18 mouse cellular contexts compared by ENCODE assay signal in genomic region chr11:76532001-76532400, GRCm38 (mm10).
DNase-seq lines count a peak whose midpoint lies in the region; ATAC-seq and TF ChIP-seq lines count a peak whose summit lies in the region.
"Had no signal": no experiment of that assay in that cellular context is flagged by ENCODE, and none has a peak within 500 bp of the region (broad histone marks: within the 10 kb centered on the region; RNA-seq: fewer than 3 reads in every experiment).

No protein-coding gene starts in this region.

- no peak overlapping the region for H3K4me3 ChIP-seq in heart, embryonic 10.5 days
- H3K4me3 ChIP-seq in hindbrain, postnatal 0 days (ENCODE audit: low read length): no peak overlapping the region
- H3K4me3 ChIP-seq in hindbrain, embryonic 11.5 days (ENCODE audit: low read depth, low read length): no peak overlapping the region
- no peak overlapping the region for H3K4me3 ChIP-seq in midbrain, embryonic 10.5 days
- H3K4me3 ChIP-seq in midbrain, embryonic 14.5 days (replicated peaks; ENCODE audit: low read depth, low read length): no peak overlapping the region
- H3K4me3 ChIP-seq: forebrain, embryonic 10.5 days; forebrain, embryonic 13.5 days; hindbrain, embryonic 13.5 days had no signal

- WGBS in heart, embryonic 10.5 days: 88% methylated on average over 7 of the region's 7 CpGs
- WGBS in hindbrain, postnatal 0 days: 64% methylated on average over 7 of the region's 7 CpGs
- WGBS in hindbrain, embryonic 11.5 days: 91% methylated on average over 7 of the region's 7 CpGs
- 91% methylated on average over 7 of the region's 7 CpGs for WGBS in midbrain, embryonic 10.5 days
- WGBS in midbrain, embryonic 14.5 days: 90% methylated on average over 7 of the region's 7 CpGs

- H3K27ac ChIP-seq in heart, embryonic 10.5 days: peak overlapping the region; percentile 17; the same call in 1 of the 2 replicates
- H3K27ac ChIP-seq in hindbrain, postnatal 0 days: peak overlapping the region; percentile 67
- H3K27ac ChIP-seq in hindbrain, embryonic 11.5 days (ENCODE audit: low read depth, low read length): no peak overlapping the region
- peak overlapping the region; percentile 39; the same call in 1 of the 2 replicates for H3K27ac ChIP-seq in midbrain, embryonic 10.5 days (replicated peaks)
- H3K27ac ChIP-seq in midbrain, embryonic 14.5 days (replicated peaks; ENCODE audit: low read depth, low read length): no peak overlapping the region
- H3K27ac ChIP-seq: forebrain, embryonic 13.5 days had no signal

- peaks cover 27% of the 10 kb centered on the region for H3K4me1 ChIP-seq in heart, embryonic 10.5 days
- peaks cover 30% of the 10 kb centered on the region for H3K4me1 ChIP-seq in hindbrain, postnatal 0 days (ENCODE audit: insufficient read depth, low read length)
- H3K4me1 ChIP-seq in hindbrain, embryonic 11.5 days (replicated peaks; ENCODE audit: control insufficient read depth, insufficient read depth, low read length): no peaks in the 10 kb centered on the region
- H3K4me1 ChIP-seq in midbrain, embryonic 10.5 days: peaks cover 28% of the 10 kb centered on the region
- H3K4me1 ChIP-seq in midbrain, embryonic 14.5 days (ENCODE audit: control insufficient read depth, insufficient read depth, low read length): peaks cover 18% of the 10 kb centered on the region

- H3K36me3 ChIP-seq in heart, embryonic 10.5 days: 0 out of 2 replicates have a peak, but pooled peaks cover 5% of the 10 kb centered on the region
- H3K36me3 ChIP-seq in hindbrain, postnatal 0 days (ENCODE audit: insufficient read depth, low read length): no peaks in the 10 kb centered on the region
- no peaks in the 10 kb centered on the region for H3K36me3 ChIP-seq in hindbrain, embryonic 11.5 days (ENCODE audit: control insufficient read depth, insufficient read depth, low read length)
- H3K36me3 ChIP-seq in midbrain, embryonic 10.5 days: peaks cover 13% of the 10 kb centered on the region
- no peaks in the 10 kb centered on the region for H3K36me3 ChIP-seq in midbrain, embryonic 14.5 days (ENCODE audit: control insufficient read depth, insufficient read depth, low read length)
- H3K36me3 ChIP-seq: hindbrain, embryonic 13.5 days had no signal

- no peak for TF ChIP-seq CTCF in hindbrain, postnatal 0 days (IDR thresholded peaks at IDR 0.05; ENCODE audit: low read depth)

- ATAC-seq in hindbrain, postnatal 0 days: no peak
- ATAC-seq in hindbrain, embryonic 11.5 days (ENCODE audit: low FRiP score): no peak
- ATAC-seq in midbrain, embryonic 14.5 days (ENCODE audit: low FRiP score, low TSS enrichment): no peak
- ATAC-seq: CD4-positive, CD25-positive, alpha-beta regulatory T cell, adult 4 months; intestine, postnatal 0 days had no signal

- no peak overlapping the region for H3K9ac ChIP-seq in hindbrain, postnatal 0 days (replicated peaks; ENCODE audit: low read length)
- H3K9ac ChIP-seq in hindbrain, embryonic 11.5 days (ENCODE audit: low read depth, low read length): no peak overlapping the region
- no peak overlapping the region for H3K9ac ChIP-seq in midbrain, embryonic 14.5 days (replicated peaks; ENCODE audit: low read length)
- H3K9ac ChIP-seq: forebrain, embryonic 13.5 days; hindbrain, embryonic 13.5 days had no signal

- no peak overlapping the region for H3K4me2 ChIP-seq in hindbrain, postnatal 0 days (ENCODE audit: low read depth, low read length)
- H3K4me2 ChIP-seq in hindbrain, embryonic 11.5 days (replicated peaks; ENCODE audit: low read depth, low read length): no peak overlapping the region
- no peak overlapping the region for H3K4me2 ChIP-seq in midbrain, embryonic 14.5 days (ENCODE audit: low read length)
- H3K4me2 ChIP-seq: forebrain, embryonic 13.5 days; hindbrain, embryonic 13.5 days had no signal

- no peaks in the 10 kb centered on the region for H3K27me3 ChIP-seq in heart, embryonic 10.5 days (ENCODE audit: insufficient read depth, poor library complexity, severe bottlenecking)
- H3K27me3 ChIP-seq in hindbrain, postnatal 0 days (ENCODE audit: insufficient read depth, low read length): no peaks in the 10 kb centered on the region
- no peaks in the 10 kb centered on the region for H3K27me3 ChIP-seq in hindbrain, embryonic 11.5 days (ENCODE audit: control insufficient read depth, insufficient read depth, low read length)
- no peaks in the 10 kb centered on the region for H3K27me3 ChIP-seq in midbrain, embryonic 10.5 days (ENCODE audit: low read depth, poor library complexity, severe bottlenecking)
- no peaks in the 10 kb centered on the region for H3K27me3 ChIP-seq in midbrain, embryonic 14.5 days (ENCODE audit: control insufficient read depth, insufficient read depth, low read length)
- H3K27me3 ChIP-seq: forebrain, embryonic 13.5 days; hindbrain, embryonic 13.5 days had no signal

- no peaks in the 10 kb centered on the region for H3K9me3 ChIP-seq in heart, embryonic 10.5 days
- H3K9me3 ChIP-seq in hindbrain, postnatal 0 days (ENCODE audit: low read length): no peaks in the 10 kb centered on the region
- no peaks in the 10 kb centered on the region for H3K9me3 ChIP-seq in hindbrain, embryonic 11.5 days (ENCODE audit: control insufficient read depth, low read length)
- H3K9me3 ChIP-seq in midbrain, embryonic 10.5 days (replicated peaks): no peaks in the 10 kb centered on the region
- H3K9me3 ChIP-seq in midbrain, embryonic 14.5 days (ENCODE audit: control insufficient read depth, low read length): no peaks in the 10 kb centered on the region
- H3K9me3 ChIP-seq: forebrain, embryonic 10.5 days; forebrain, embryonic 13.5 days; hindbrain, embryonic 13.5 days had no signal

- DNase-seq in heart, embryonic 10.5 days (ENCODE audit: low spot score): no peak
- no peak for DNase-seq in heart, adult 8-10 months (ENCODE audit: low spot score)
- no peak for DNase-seq in hindbrain, postnatal 0 days (ENCODE audit: low spot score)
- DNase-seq in hindbrain, embryonic 11.5 days (ENCODE audit: low spot score): no peak
- DNase-seq in midbrain, embryonic 10.5 days (ENCODE audit: low spot score): no peak
- no peak for DNase-seq in midbrain, embryonic 14.5 days
- DNase-seq: adrenal gland, adult 2 months; adrenal gland, postnatal 14 days; cerebellum, adult 11-12 months; cerebellum, adult 8-10 months; cerebellum, postnatal 14 days; gastrocnemius, postnatal 10 days; gastrocnemius, postnatal 36 days had no signal

Comparison
In these comparisons a context has a peak if more than half of its experiments do, and no peak if none do; other contexts are left out.
1. H3K27ac ChIP-seq: peak in heart, embryonic 10.5 days (single experiment), hindbrain, postnatal 0 days (single experiment) and midbrain, embryonic 10.5 days (single experiment); none in hindbrain, embryonic 11.5 days (single experiment) and midbrain, embryonic 14.5 days (single experiment).